Mouse (Mus musculus) lung, postnatal 10 days (tissue): ENCODE results near the gene Sh3rf1.

Source experiments
- DNase-seq: peaks from one replicate; pipeline ENCODE4 v3.0.0; 2021

The Sh3rf1 gene

GRCm38 (mm10) chr8:61223729-61224379 lies at the start of gene Sh3rf1:
Sh3rf1 (plus strand) TSS chr8:61223872.
- DNase-seq: peak; percentile 89

- DNase-seq: no peak
Observed at GRCm38 (mm10) chr8:61173921-61174492, 49.7 kb upstream of the Sh3rf1 start.

- DNase-seq: no peak
Observed at GRCm38 (mm10) chr8:61175876-61176275, 47.8 kb upstream of the Sh3rf1 start.

- DNase-seq: no peak
Observed at GRCm38 (mm10) chr8:61177680-61178593, 45.7 kb upstream of the Sh3rf1 start.

- no peak for DNase-seq
Observed at GRCm38 (mm10) chr8:61178594-61179140, 45.0 kb upstream of the Sh3rf1 start.

- no peak for DNase-seq
Observed at GRCm38 (mm10) chr8:61181592-61181991, 42.1 kb upstream of the Sh3rf1 start.

- peak; percentile 47 for DNase-seq
Observed at GRCm38 (mm10) chr8:61182020-61182419, 41.7 kb upstream of the Sh3rf1 start.

- no peak for DNase-seq
Observed at GRCm38 (mm10) chr8:61185274-61186198, 38.1 kb upstream of the Sh3rf1 start.

- no peak for DNase-seq
Observed at GRCm38 (mm10) chr8:61194306-61194925, 29.3 kb upstream of the Sh3rf1 start.

GRCm38 (mm10) chr8:61200254-61200887 lies 23.3 kb upstream of the Sh3rf1 start:
- DNase-seq: no peak

GRCm38 (mm10) chr8:61203035-61203826 lies 20.4 kb upstream of the Sh3rf1 start:
- peak; percentile 37 for DNase-seq

GRCm38 (mm10) chr8:61206876-61207275 lies 16.8 kb upstream of the Sh3rf1 start:
- DNase-seq: peak; percentile 36

GRCm38 (mm10) chr8:61207636-61208035 lies 16.0 kb upstream of the Sh3rf1 start:
- DNase-seq: no peak

- DNase-seq: no peak
Observed at GRCm38 (mm10) chr8:61208719-61209118, 15.0 kb upstream of the Sh3rf1 start.

GRCm38 (mm10) chr8:61210836-61211235 lies 12.8 kb upstream of the Sh3rf1 start:
- no peak for DNase-seq

- no peak for DNase-seq
Observed at GRCm38 (mm10) chr8:61215081-61215819, 8.4 kb upstream of the Sh3rf1 start.

- peak; percentile 54 for DNase-seq
Observed at GRCm38 (mm10) chr8:61217017-61217416, 6.7 kb upstream of the Sh3rf1 start.

- DNase-seq: peak; percentile 64
Observed at GRCm38 (mm10) chr8:61217426-61217825, 6.2 kb upstream of the Sh3rf1 start.

GRCm38 (mm10) chr8:61218439-61218838 lies 5.2 kb upstream of the Sh3rf1 start:
- no peak for DNase-seq

GRCm38 (mm10) chr8:61223283-61223682 lies 389 bp upstream of the Sh3rf1 start:
- DNase-seq: no peak
